Mouse (Mus musculus) embryonic facial prominence, embryonic 12.5 days (tissue): Measurements from ENCODE around the gene Cdc42ep2. TPM values are rescaled to one million over a fixed set of nuclear protein-coding genes. Genes with fewer than 3 reads are reported as not detected.
A peak's percentile ranks its signal among the peaks of the same experiment; 100 is the strongest.

Source experiments
- ATAC-seq: fragments of 200-750 bp; cut with Nextera tagmentation; 2 replicates; pipeline ENCODE4 v1.8.0; 2017; ENCODE audit not compliant: insufficient number of reproducible peaks, insufficient read depth, low FRiP score, low TSS enrichment
- H3K27ac ChIP-seq: fragments of 300-500 bp; sonication (generic); 2 replicates; pipeline ENCODE4 v1.5.1; 2016; ENCODE audit warnings: mild to moderate bottlenecking
- H3K27me3 ChIP-seq: fragments of 300-500 bp; sonication (generic); 2 replicates; pipeline ENCODE4 v1.6.1; 2016; ENCODE audit warnings: mild to moderate bottlenecking, moderate library complexity
- H3K36me3 ChIP-seq: fragments of 300-500 bp; sonication (generic); 2 replicates; pipeline ENCODE4 v1.6.1; 2016; ENCODE audit warnings: mild to moderate bottlenecking
- H3K4me1 ChIP-seq: fragments of 300-500 bp; sonication (generic); 2 replicates; pipeline ENCODE4 v1.6.1; 2016
- H3K4me2 ChIP-seq: fragments of 300-500 bp; sonication (generic); replicated peaks from 2 replicates; pipeline ENCODE4 v1.6.1; 2016; ENCODE audit warnings: mild to moderate bottlenecking, moderate library complexity
- H3K4me3 ChIP-seq: fragments of 300-500 bp; sonication (generic); 2 replicates; pipeline ENCODE4 v1.5.1; 2016; ENCODE audit warnings: mild to moderate bottlenecking
- H3K9ac ChIP-seq: fragments of 300-500 bp; sonication (generic); 2 replicates; pipeline ENCODE4 v1.6.1; 2016; ENCODE audit warnings: mild to moderate bottlenecking, moderate library complexity
- H3K9me3 ChIP-seq: fragments of 300-500 bp; sonication (generic); 2 replicates; pipeline ENCODE4 v1.6.1; 2016; ENCODE audit warnings: mild to moderate bottlenecking, moderate library complexity
- WGBS: fragments of 180-500 bp; shearing (Covaris S2); methylation state at CpG from one replicate; pipeline ENCODE4 v1.1.7; 2016; 5-methylcytosine and 5-hydroxymethylcytosine counted together
- polyA plus RNA-seq: library from polyadenylated mRNA; unstranded; fragments of >200 nt; fragmentation: Nextera tagmentation; extraction: Ambion mirVana; gene quantifications from 2 replicates; pipeline ENCODE4 v1.2.1, GENCODE M21; 2016

Cdc42ep2 gene
- polyA plus RNA-seq, 1 experiment from 2014 or later, result 4.2 TPM

DNA sequence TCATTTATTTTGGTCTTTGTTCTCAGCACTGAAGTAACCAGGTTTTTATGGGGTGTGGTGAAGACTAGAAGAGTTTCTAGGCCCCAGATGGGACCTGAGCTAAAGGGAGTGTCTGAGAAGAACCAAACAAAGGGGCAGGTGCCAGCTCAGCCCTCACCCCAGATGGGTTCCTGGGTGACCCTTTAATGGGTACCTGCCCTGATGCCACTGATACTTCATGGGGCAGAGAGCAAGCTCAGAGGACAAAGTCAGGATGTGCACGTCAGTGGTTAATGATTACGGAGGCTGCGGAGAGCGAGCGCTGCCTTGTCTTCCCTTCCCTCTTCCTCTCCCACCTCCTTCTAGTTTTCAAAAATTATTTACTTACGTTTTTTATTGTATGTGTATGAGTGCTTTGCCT, 43.5 kb downstream of the Cdc42ep2 start:
- ATAC-seq, result no peak
- no peak overlapping the region for H3K4me3 ChIP-seq
- WGBS, result 93% methylated on average over 6 of the region's 6 CpGs
- no peak overlapping the region for H3K4me2 ChIP-seq
- no peak overlapping the region for H3K27ac ChIP-seq
- no peak overlapping the region for H3K9ac ChIP-seq
- no peaks in the 10 kb centered on the region for H3K36me3 ChIP-seq
- H3K4me1 ChIP-seq, result no peaks in the 10 kb centered on the region
- no peaks in the 10 kb centered on the region for H3K9me3 ChIP-seq
- no peaks in the 10 kb centered on the region for H3K27me3 ChIP-seq

DNA sequence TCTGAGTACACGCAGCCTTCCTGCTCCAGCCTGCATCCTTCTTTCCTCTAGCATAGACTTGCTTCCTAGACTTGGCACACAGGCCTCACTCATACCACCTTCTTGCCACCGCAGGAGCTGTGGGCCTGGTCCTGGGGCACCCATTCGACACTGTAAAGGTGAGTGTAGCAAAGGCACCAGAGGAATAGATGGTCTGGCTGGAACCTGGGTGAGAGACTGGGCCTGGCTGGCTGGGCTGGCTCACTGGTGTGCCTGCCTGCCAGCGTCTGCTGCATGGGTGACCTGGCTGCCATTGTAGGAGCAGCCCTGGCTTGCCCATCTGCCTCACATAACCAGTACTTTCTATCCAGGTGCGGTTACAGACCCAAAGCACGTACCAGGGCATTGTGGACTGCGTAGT, 44.9 kb downstream of the Cdc42ep2 start:
- no peak for ATAC-seq
- no peaks in the 10 kb centered on the region for H3K9me3 ChIP-seq
- no peaks in the 10 kb centered on the region for H3K27me3 ChIP-seq
- H3K4me1 ChIP-seq, result no peaks in the 10 kb centered on the region; the same call in 1 of the 2 replicates
- no peak overlapping the region for H3K9ac ChIP-seq
- H3K4me3 ChIP-seq, result no peak overlapping the region
- H3K27ac ChIP-seq, result no peak overlapping the region
- WGBS, result 93% methylated on average over 7 of the region's 7 CpGs
- H3K4me2 ChIP-seq, result no peak overlapping the region
- no peaks in the 10 kb centered on the region for H3K36me3 ChIP-seq

- WGBS, result 74% methylated on average over 3 of the region's 3 CpGs
- H3K36me3 ChIP-seq, result no peaks in the 10 kb centered on the region
- no peak overlapping the region for H3K27ac ChIP-seq
- H3K4me2 ChIP-seq, result no peak overlapping the region
- H3K9me3 ChIP-seq, result no peaks in the 10 kb centered on the region
- H3K27me3 ChIP-seq, result no peaks in the 10 kb centered on the region
- H3K4me3 ChIP-seq, result no peak overlapping the region
- no peak for ATAC-seq
- H3K9ac ChIP-seq, result no peak overlapping the region
- peaks cover 7% of the 10 kb centered on the region for H3K4me1 ChIP-seq
These were observed 45.7 kb downstream of the Cdc42ep2 start for GRCm38 (mm10) chr19:5878916-5879315.

DNA sequence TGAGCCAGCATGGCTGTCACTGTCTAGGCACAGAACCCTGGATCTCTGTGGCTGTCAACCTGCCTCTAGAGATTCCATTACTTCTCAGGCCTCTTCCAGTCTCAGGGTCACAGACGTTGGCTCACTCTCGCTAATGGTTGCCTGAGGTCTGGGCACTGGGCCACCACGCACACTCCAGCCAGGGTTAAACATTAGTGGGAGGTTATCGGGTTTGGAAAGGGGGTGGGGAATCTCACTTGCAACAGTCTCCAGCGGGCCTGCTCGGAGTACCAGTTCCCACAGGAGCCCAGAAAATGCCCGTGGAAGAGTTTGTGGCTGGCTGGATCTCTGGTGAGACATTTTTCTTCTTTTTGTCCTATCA, 46.3 kb downstream of the Cdc42ep2 start:
- peak overlapping the region; percentile 23; the same call in 1 of the 2 replicates for H3K4me2 ChIP-seq
- no peak for ATAC-seq
- peaks cover 12% of the 10 kb centered on the region for H3K4me1 ChIP-seq
- no peak overlapping the region for H3K4me3 ChIP-seq
- WGBS, result 81% methylated on average over 7 of the region's 7 CpGs
- no peaks in the 10 kb centered on the region for H3K9me3 ChIP-seq
- no peak overlapping the region for H3K9ac ChIP-seq
- no peaks in the 10 kb centered on the region for H3K36me3 ChIP-seq
- 0 out of 2 replicates have a peak overlapping the region, but pooled peaks have one; percentile 56 for H3K27ac ChIP-seq
- H3K27me3 ChIP-seq, result no peaks in the 10 kb centered on the region

- Histone ChIP-seq H3K36me3 (peaks cover 3% of the 10 kb centered on the region), H3K27ac (peak within 1 kb of the TSS; percentile 56; the same call in 1 of the 2 replicates), H3K9ac (peak within 1 kb of the TSS; percentile 37; the same call in 1 of the 2 replicates), H3K4me1 (peaks cover 12% of the 10 kb centered on the region), H3K9me3 (no peaks in the 10 kb centered on the region), H3K4me3 (no peak within 1 kb of the TSS), H3K4me2 (peak within 1 kb of the TSS; percentile 23; the same call in 1 of the 2 replicates), H3K27me3 (no peaks in the 10 kb centered on the region)
- no peak for ATAC-seq
- 41% methylated on average over 15 of the region's 15 CpGs for WGBS
These were observed 46.8 kb downstream of the Cdc42ep2 start, which contains the start of gene Slc25a45 for GRCm38 (mm10) chr19:5877618-5878361. Gene Slc25a45, plus strand, starts transcription at chr19:5877808.

DNA sequence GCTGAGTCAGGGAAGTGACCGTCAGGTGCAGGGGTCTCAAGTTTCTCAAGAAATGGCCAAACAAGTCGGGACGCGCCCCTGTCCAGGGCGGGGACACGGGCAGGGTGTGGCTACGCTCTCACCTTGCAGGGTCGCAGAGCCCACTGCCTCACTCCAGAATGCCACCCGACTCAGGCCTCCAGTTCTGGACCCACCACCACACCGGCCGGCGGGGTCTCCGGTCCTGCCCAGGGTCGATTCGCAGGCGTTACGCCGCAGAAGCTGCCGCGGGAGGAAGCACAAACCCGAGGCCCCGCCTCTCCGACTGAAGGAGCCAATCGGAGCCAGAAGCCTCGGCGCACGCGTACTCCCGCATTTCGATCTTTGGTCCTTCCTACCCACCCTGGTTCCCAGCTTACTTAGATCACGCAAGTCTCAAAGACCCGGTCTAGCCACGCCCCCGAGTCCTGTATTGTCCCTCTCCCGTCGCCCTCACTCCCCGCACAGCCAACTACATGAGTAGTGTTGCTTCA, 49.6 kb downstream of the Cdc42ep2 start, which contains the start of gene Frmd8:
TSS of gene Frmd8 (minus strand) at position 306 of the 512 bp plus-strand sequence.
- Histone ChIP-seq H3K9ac (peak within 1 kb of the TSS; percentile 60), H3K4me3 (peak within 1 kb of the TSS; percentile 52), H3K27ac (no peak within 1 kb of the TSS), H3K9me3 (no peaks in the 10 kb centered on the region), H3K27me3 (no peaks in the 10 kb centered on the region), H3K36me3 (peaks cover 7% of the 10 kb centered on the region), H3K4me1 (peaks cover 26% of the 10 kb centered on the region), H3K4me2 (peak within 1 kb of the TSS; percentile 88)
- peak; percentile 79 for ATAC-seq
- under 1% methylated on average over 37 of the region's 37 CpGs for WGBS

DNA sequence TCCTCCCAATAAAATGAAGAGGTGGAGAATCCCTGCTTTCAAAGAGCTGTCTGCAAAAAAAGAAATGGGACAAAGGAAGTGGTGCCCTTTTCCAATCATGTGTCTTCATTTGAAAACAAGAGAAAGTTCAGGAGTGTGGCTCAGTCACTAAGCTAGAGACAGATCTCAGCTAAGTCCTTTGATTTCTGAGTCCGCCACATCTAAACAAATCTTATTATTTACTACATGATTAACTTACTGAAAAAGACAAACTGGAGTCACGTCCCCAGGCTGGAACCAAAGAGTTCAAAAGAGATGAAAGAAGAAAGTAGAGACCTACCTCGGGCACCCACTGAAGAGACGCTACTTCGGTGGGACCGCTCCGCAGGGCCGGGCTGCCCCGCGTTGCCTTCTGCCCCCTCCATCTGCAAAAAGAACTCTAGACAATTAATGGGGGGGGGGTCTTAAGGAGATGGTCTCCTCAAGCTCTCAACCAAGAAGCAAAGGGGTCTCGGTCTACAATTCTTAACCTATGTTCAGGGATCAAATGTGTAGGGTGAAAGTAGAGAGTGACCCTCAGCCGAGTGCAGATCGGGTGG, 50.1 kb downstream of the Cdc42ep2 start:
- H3K27me3 ChIP-seq, result no peaks in the 10 kb centered on the region
- ATAC-seq, result no peak
- no peak overlapping the region for H3K27ac ChIP-seq
- H3K4me3 ChIP-seq, result peak overlapping the region; percentile 52
- no peaks in the 10 kb centered on the region for H3K9me3 ChIP-seq
- peak overlapping the region; percentile 60 for H3K9ac ChIP-seq
- H3K36me3 ChIP-seq, result peaks cover 13% of the 10 kb centered on the region
- H3K4me1 ChIP-seq, result peaks cover 26% of the 10 kb centered on the region
- peak overlapping the region; percentile 88 for H3K4me2 ChIP-seq
- WGBS, result 10% methylated on average over 13 of the region's 13 CpGs

DNA sequence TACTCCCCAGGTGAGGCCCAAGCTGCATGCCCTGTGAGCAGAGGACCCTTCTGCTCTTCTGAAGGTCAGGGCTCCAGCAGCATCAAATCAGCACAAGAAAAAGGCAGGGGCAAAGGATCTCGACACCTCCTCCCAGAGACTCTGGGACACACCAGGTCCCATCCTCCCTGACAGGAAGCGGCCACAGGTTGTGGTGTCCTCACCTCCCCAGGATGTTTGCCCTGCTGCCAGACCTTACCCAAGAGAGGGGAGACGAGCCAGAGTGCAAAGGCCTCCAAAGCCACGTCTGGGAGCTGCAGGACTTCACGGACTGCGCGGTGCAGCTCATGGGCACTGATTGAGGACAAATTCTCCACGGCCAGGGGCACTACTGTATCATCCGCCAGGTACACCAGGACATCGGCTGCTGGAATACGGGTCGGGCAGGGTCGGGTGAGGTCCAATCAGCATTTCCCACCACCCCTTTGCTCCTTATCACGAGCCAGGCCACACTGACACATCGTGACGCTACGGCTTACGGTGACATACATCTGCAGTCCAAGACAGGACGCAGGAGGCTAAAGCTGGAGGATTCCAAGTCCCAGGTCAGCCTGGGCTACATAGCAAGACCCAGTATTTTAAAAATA, 51.6 kb downstream of the Cdc42ep2 start:
- Histone ChIP-seq H3K36me3 (peaks cover 27% of the 10 kb centered on the region), H3K9ac (no peak overlapping the region), H3K4me3 (no peak overlapping the region), H3K9me3 (no peaks in the 10 kb centered on the region), H3K4me1 (peaks cover 26% of the 10 kb centered on the region), H3K4me2 (no peak overlapping the region), H3K27me3 (no peaks in the 10 kb centered on the region), H3K27ac (no peak overlapping the region)
- 86% methylated on average over 19 of the region's 19 CpGs for WGBS
- no peak for ATAC-seq

GRCm38 (mm10) chr19:5872528-5872927, 52.1 kb downstream of the Cdc42ep2 start:
- H3K4me1 ChIP-seq, result peaks cover 26% of the 10 kb centered on the region
- H3K4me3 ChIP-seq, result no peak overlapping the region
- no peaks in the 10 kb centered on the region for H3K27me3 ChIP-seq
- no peaks in the 10 kb centered on the region for H3K9me3 ChIP-seq
- WGBS, result 85% methylated on average over 4 of the region's 4 CpGs
- H3K27ac ChIP-seq, result no peak overlapping the region
- no peak for ATAC-seq
- no peak overlapping the region for H3K4me2 ChIP-seq
- no peak overlapping the region for H3K9ac ChIP-seq
- H3K36me3 ChIP-seq, result peaks cover 32% of the 10 kb centered on the region

DNA sequence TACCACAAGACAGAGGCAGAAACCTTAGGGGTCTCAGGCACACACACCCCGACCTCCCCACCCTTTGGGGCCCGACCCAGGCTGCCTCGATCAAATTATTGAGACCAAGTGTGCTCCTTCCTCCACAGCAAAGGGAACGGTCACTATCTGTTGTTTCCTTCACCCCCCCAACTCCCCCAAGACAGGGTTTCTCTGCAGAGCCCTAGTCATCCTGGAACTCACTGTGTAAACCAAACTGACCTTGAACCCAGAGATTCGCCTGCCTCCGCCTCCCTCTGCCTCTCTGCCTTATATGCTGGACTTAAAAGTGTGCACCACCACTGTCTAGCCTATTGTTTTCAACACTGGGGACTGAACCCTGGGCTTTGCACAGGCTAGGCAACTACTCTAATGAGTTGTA, 52.9 kb downstream of the Cdc42ep2 start:
- Histone ChIP-seq H3K4me1 (peaks cover 26% of the 10 kb centered on the region), H3K9me3 (no peaks in the 10 kb centered on the region), H3K4me2 (peak overlapping the region; percentile 37), H3K9ac (peak overlapping the region; percentile 49), H3K27me3 (no peaks in the 10 kb centered on the region), H3K36me3 (peaks cover 39% of the 10 kb centered on the region), H3K4me3 (no peak overlapping the region; the same call in 1 of the 2 replicates), H3K27ac (peak overlapping the region; percentile 83)
- ATAC-seq, result no peak
- WGBS, result 34% methylated on average over 6 of the region's 6 CpGs

DNA sequence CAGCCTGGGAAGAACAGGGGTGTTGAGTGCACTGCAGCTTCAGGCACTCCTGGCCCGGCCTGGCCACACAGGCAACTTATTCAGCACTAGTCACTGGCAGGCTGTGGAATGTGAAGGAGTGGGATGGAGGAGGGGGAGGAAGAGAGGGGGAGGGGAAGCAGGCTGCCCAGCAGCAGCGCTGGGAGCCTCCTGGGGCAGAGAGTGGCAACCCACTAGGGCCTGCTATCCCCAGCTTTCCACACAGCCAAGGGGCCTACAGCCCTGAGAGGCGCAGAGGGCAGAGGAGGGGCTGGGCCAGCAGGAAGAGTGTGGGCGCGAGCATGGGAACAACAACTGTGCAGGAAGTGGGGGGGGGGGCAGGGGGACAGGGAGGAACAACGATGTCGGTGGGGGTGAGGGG, 53.3 kb downstream of the Cdc42ep2 start:
- WGBS, result 3% methylated on average over 7 of the region's 7 CpGs
- H3K4me3 ChIP-seq, result no peak overlapping the region; the same call in 1 of the 2 replicates
- H3K36me3 ChIP-seq, result peaks cover 40% of the 10 kb centered on the region
- no peaks in the 10 kb centered on the region for H3K9me3 ChIP-seq
- peak overlapping the region; percentile 37 for H3K4me2 ChIP-seq
- no peaks in the 10 kb centered on the region for H3K27me3 ChIP-seq
- peak; percentile 69 for ATAC-seq
- H3K4me1 ChIP-seq, result peaks cover 26% of the 10 kb centered on the region
- peak overlapping the region; percentile 83 for H3K27ac ChIP-seq
- H3K9ac ChIP-seq, result peak overlapping the region; percentile 49
